Mouse (Mus musculus) embryonic facial prominence, embryonic 13.5 days (tissue): Measurements from ENCODE around the gene P4hb. TPM values are rescaled to one million over a fixed set of nuclear protein-coding genes. Genes with fewer than 3 reads are reported as not detected.

Source experiments
- ATAC-seq: fragments of 200-750 bp; cut with Nextera tagmentation; 2 replicates; pipeline ENCODE4 v1.8.0; 2017; ENCODE audit warnings: low read depth; ENCODE audit not compliant: insufficient number of reproducible peaks, insufficient read depth, low FRiP score, low TSS enrichment
- H3K27ac ChIP-seq: fragments of 300-500 bp; sonication (generic); 2 replicates; pipeline ENCODE4 v1.5.1; 2015; ENCODE audit warnings: moderate library complexity, mild to moderate bottlenecking, inconsistent platforms
- H3K27me3 ChIP-seq: fragments of 300-500 bp; sonication (generic); 2 replicates; pipeline ENCODE4 v1.6.1; 2015; ENCODE audit warnings: mild to moderate bottlenecking, inconsistent platforms
- H3K36me3 ChIP-seq: fragments of 300-500 bp; sonication (generic); 2 replicates; pipeline ENCODE4 v1.6.1; 2015; ENCODE audit warnings: mild to moderate bottlenecking, inconsistent platforms
- H3K4me1 ChIP-seq: fragments of 300-500 bp; sonication (generic); 2 replicates; pipeline ENCODE4 v1.6.1; 2015; ENCODE audit warnings: inconsistent platforms
- H3K4me2 ChIP-seq: fragments of 300-500 bp; sonication (generic); 2 replicates; pipeline ENCODE4 v1.6.1; 2015; ENCODE audit warnings: moderate library complexity, mild to moderate bottlenecking, inconsistent platforms
- H3K4me3 ChIP-seq: fragments of 300-500 bp; sonication (generic); 2 replicates; pipeline ENCODE4 v1.5.1; 2015; ENCODE audit warnings: mild to moderate bottlenecking, inconsistent platforms
- H3K9ac ChIP-seq: fragments of 300-500 bp; sonication (generic); 2 replicates; pipeline ENCODE4 v1.6.1; 2015; ENCODE audit warnings: mild to moderate bottlenecking, inconsistent platforms
- H3K9me3 ChIP-seq: fragments of 300-500 bp; sonication (generic); 2 replicates; pipeline ENCODE4 v1.6.1; 2016; ENCODE audit warnings: inconsistent platforms
- WGBS: fragments of 180-500 bp; shearing (Covaris S2); methylation state at CpG from one replicate; pipeline ENCODE4 v1.1.7; 2015; ENCODE audit warnings: mixed read lengths; 5-methylcytosine and 5-hydroxymethylcytosine counted together
- polyA plus RNA-seq: library from polyadenylated mRNA; unstranded; fragments of >200 nt; fragmentation: Nextera tagmentation; extraction: Ambion mirVana; gene quantifications from 2 replicates; pipeline ENCODE4 v1.2.1, GENCODE M21; 2015

Gene P4hb
- polyA plus RNA-seq, 1 experiment from 2014 or later: 684 TPM

- peak overlapping the region; percentile 99 for H3K9ac ChIP-seq
- peak overlapping the region; percentile 97 for H3K4me3 ChIP-seq
- peak overlapping the region; percentile 90 for H3K27ac ChIP-seq
- 20% methylated on average over 7 of the region's 7 CpGs for WGBS
- H3K9me3 ChIP-seq: no peaks in the 10 kb centered on the region
- peaks cover 24% of the 10 kb centered on the region for H3K36me3 ChIP-seq
- H3K4me1 ChIP-seq: peaks cover 32% of the 10 kb centered on the region
- peak overlapping the region; percentile 75 for H3K4me2 ChIP-seq
- no peaks in the 10 kb centered on the region for H3K27me3 ChIP-seq
- ATAC-seq: no peak
Measured at GRCm38 (mm10) chr11:120548786-120549167, 24.3 kb downstream of the P4hb start.

- peak overlapping the region; percentile 97 for H3K4me3 ChIP-seq
- 88% methylated on average over 3 of the region's 3 CpGs for WGBS
- peak overlapping the region; percentile 99 for H3K9ac ChIP-seq
- no peak for ATAC-seq
- peak overlapping the region; percentile 75 for H3K4me2 ChIP-seq
- no peak overlapping the region for H3K27ac ChIP-seq
- peaks cover 29% of the 10 kb centered on the region for H3K36me3 ChIP-seq
- H3K4me1 ChIP-seq: peaks cover 32% of the 10 kb centered on the region
- H3K27me3 ChIP-seq: no peaks in the 10 kb centered on the region
- H3K9me3 ChIP-seq: no peaks in the 10 kb centered on the region
Measured at GRCm38 (mm10) chr11:120548214-120548613, 24.8 kb downstream of the P4hb start.

GRCm38 (mm10) chr11:120547469-120547868, 25.6 kb downstream of the P4hb start:
- Histone ChIP-seq H3K4me1 (peaks cover 32% of the 10 kb centered on the region), H3K9ac (peak overlapping the region; percentile 99; the same call in 1 of the 2 replicates), H3K36me3 (peaks cover 37% of the 10 kb centered on the region), H3K9me3 (no peaks in the 10 kb centered on the region), H3K27me3 (no peaks in the 10 kb centered on the region), H3K27ac (no peak overlapping the region), H3K4me2 (peak overlapping the region; percentile 75; the same call in 1 of the 2 replicates), H3K4me3 (no peak overlapping the region)
- ATAC-seq: no peak
- 65% methylated on average over 2 of the region's 2 CpGs for WGBS

GRCm38 (mm10) chr11:120545964-120546363, 27.1 kb downstream of the P4hb start:
- Histone ChIP-seq H3K9ac (no peak overlapping the region), H3K4me2 (no peak overlapping the region), H3K27ac (no peak overlapping the region), H3K4me3 (no peak overlapping the region), H3K9me3 (no peaks in the 10 kb centered on the region), H3K4me1 (peaks cover 32% of the 10 kb centered on the region), H3K36me3 (peaks cover 48% of the 10 kb centered on the region), H3K27me3 (no peaks in the 10 kb centered on the region)
- no peak for ATAC-seq
- WGBS: 98% methylated on average over 3 of the region's 3 CpGs

GRCm38 (mm10) chr11:120542376-120542775, 30.7 kb downstream of the P4hb start:
- Histone ChIP-seq H3K9ac (no peak overlapping the region), H3K4me2 (no peak overlapping the region), H3K4me3 (no peak overlapping the region), H3K27ac (no peak overlapping the region), H3K4me1 (peaks cover 21% of the 10 kb centered on the region), H3K36me3 (peaks cover 48% of the 10 kb centered on the region), H3K9me3 (no peaks in the 10 kb centered on the region), H3K27me3 (no peaks in the 10 kb centered on the region)
- 84% methylated on average over 6 of the region's 6 CpGs for WGBS
- no peak for ATAC-seq

- no peak for ATAC-seq
Measured at GRCm38 (mm10) chr11:120541907-120542306, 31.1 kb downstream of the P4hb start.

GRCm38 (mm10) chr11:120539285-120540014, 33.6 kb downstream of the P4hb start:
- Histone ChIP-seq H3K27ac (peak overlapping the region; percentile 48), H3K9ac (peak overlapping the region; percentile 41), H3K4me3 (no peak overlapping the region), H3K4me1 (peaks cover 14% of the 10 kb centered on the region), H3K9me3 (no peaks in the 10 kb centered on the region), H3K4me2 (0 out of 2 replicates have a peak overlapping the region, but pooled peaks have one; percentile 3), H3K36me3 (peaks cover 31% of the 10 kb centered on the region), H3K27me3 (peaks cover 10% of the 10 kb centered on the region)
- WGBS: 18% methylated on average over 10 of the region's 10 CpGs
- no peak for ATAC-seq

More at GRCm38 (mm10) chr11:120541907-120542306, 31.1 kb downstream of the P4hb start:
- Histone ChIP-seq H3K36me3 (peaks cover 48% of the 10 kb centered on the region), H3K27ac (no peak overlapping the region), H3K9ac (no peak overlapping the region), H3K9me3 (no peaks in the 10 kb centered on the region), H3K27me3 (no peaks in the 10 kb centered on the region), H3K4me3 (no peak overlapping the region), H3K4me2 (no peak overlapping the region), H3K4me1 (peaks cover 19% of the 10 kb centered on the region)
- WGBS: 41% methylated on average over 4 of the region's 4 CpGs

- H3K9me3 ChIP-seq: no peaks in the 10 kb centered on the region
- H3K36me3 ChIP-seq: peaks cover 26% of the 10 kb centered on the region
- 54% methylated on average over 8 of the region's 8 CpGs for WGBS
- H3K27me3 ChIP-seq: peaks cover 15% of the 10 kb centered on the region
- no peak for ATAC-seq
- no peak overlapping the region for H3K4me3 ChIP-seq
- no peak overlapping the region for H3K9ac ChIP-seq
- H3K4me2 ChIP-seq: no peak overlapping the region
- peaks cover 14% of the 10 kb centered on the region for H3K4me1 ChIP-seq
- H3K27ac ChIP-seq: no peak overlapping the region
Measured at GRCm38 (mm10) chr11:120538955-120539284, 34.1 kb downstream of the P4hb start.

GRCm38 (mm10) chr11:120538485-120538884, 34.6 kb downstream of the P4hb start:
- H3K4me1 ChIP-seq: peaks cover 14% of the 10 kb centered on the region
- no peak overlapping the region for H3K27ac ChIP-seq
- H3K4me2 ChIP-seq: no peak overlapping the region
- H3K4me3 ChIP-seq: no peak overlapping the region
- peaks cover 16% of the 10 kb centered on the region for H3K27me3 ChIP-seq
- 82% methylated on average over 3 of the region's 3 CpGs for WGBS
- H3K36me3 ChIP-seq: peaks cover 22% of the 10 kb centered on the region
- no peaks in the 10 kb centered on the region for H3K9me3 ChIP-seq
- H3K9ac ChIP-seq: no peak overlapping the region
- ATAC-seq: no peak; the same call in 1 of the 2 replicates

GRCm38 (mm10) chr11:120535804-120536203, 37.2 kb downstream of the P4hb start:
- Histone ChIP-seq H3K27me3 (peaks cover 42% of the 10 kb centered on the region), H3K9me3 (no peaks in the 10 kb centered on the region), H3K36me3 (no peaks in the 10 kb centered on the region), H3K9ac (no peak overlapping the region), H3K4me1 (peaks cover 23% of the 10 kb centered on the region), H3K4me3 (no peak overlapping the region), H3K27ac (no peak overlapping the region), H3K4me2 (no peak overlapping the region)
- ATAC-seq: no peak
- WGBS: 65% methylated on average over 3 of the region's 3 CpGs

GRCm38 (mm10) chr11:120535145-120535544, 37.9 kb downstream of the P4hb start:
- no peak for ATAC-seq
- H3K27ac ChIP-seq: no peak overlapping the region
- WGBS: 68% methylated on average over 3 of the region's 3 CpGs

GRCm38 (mm10) chr11:120534093-120534492, 39.0 kb downstream of the P4hb start:
- Histone ChIP-seq H3K4me1 (peaks cover 21% of the 10 kb centered on the region), H3K9me3 (no peaks in the 10 kb centered on the region), H3K36me3 (no peaks in the 10 kb centered on the region), H3K9ac (no peak overlapping the region), H3K27ac (no peak overlapping the region), H3K27me3 (peaks cover 60% of the 10 kb centered on the region), H3K4me2 (no peak overlapping the region), H3K4me3 (no peak overlapping the region)
- 85% methylated on average over 8 of the region's 8 CpGs for WGBS
- no peak for ATAC-seq

More at GRCm38 (mm10) chr11:120535145-120535544, 37.9 kb downstream of the P4hb start:
- H3K27me3 ChIP-seq: peaks cover 49% of the 10 kb centered on the region
- no peaks in the 10 kb centered on the region for H3K36me3 ChIP-seq
- H3K4me1 ChIP-seq: peaks cover 29% of the 10 kb centered on the region
- H3K4me2 ChIP-seq: no peak overlapping the region
- no peak overlapping the region for H3K4me3 ChIP-seq
- H3K9me3 ChIP-seq: no peaks in the 10 kb centered on the region
- no peak overlapping the region for H3K9ac ChIP-seq
